Mouse (Mus musculus) Patski (cell line): ENCODE measurements at regions not wholly inside any gene's neighbourhood (a gene's known extent, or its start where the extent isn't known, plus 50 kb on each side); places are given as distances from the start of the nearest gene placed in this dataset.

Experiments
- ATAC-seq: fragments of 100-300 bp; one replicate; pipeline ENCODE4 v1.8.0; 2021
- CTCF ChIA-PET: fragments of 350-600 bp; sonication (Branson Sonifier 250); formaldehyde crosslinking; loops from one replicate; lab custom pipeline; 2022; ENCODE audit warnings: inconsistent platforms; lab: Charles Lee
- POLR2A ChIA-PET: fragments of 350-600 bp; sonication (Branson Sonifier 250); formaldehyde crosslinking; loops from one replicate; lab custom pipeline; 2022; ENCODE audit warnings: antibody characterized with exemption, inconsistent platforms; lab: Charles Lee
- DNase-seq: peaks from one replicate; pipeline ENCODE4 v3.0.0-alpha.2; 2011; ENCODE audit warnings: low read depth, low spot score
- H3K27me3 ChIP-seq: fragments of 371-371 bp; one replicate; pipeline ENCODE4 v1.5.1; 2021
- CTCF ChIP-seq: fragments of 100-300 bp; IDR thresholded peaks from one replicate; pipeline ENCODE4 v1.5.1; 2021
- in situ Hi-C: fragments of 300-500 bp; cut with MboI; formaldehyde crosslinking; loops from 3 replicates; pipeline ENCODE4 v1.11.1; 2018; ENCODE audit warnings: low pct_unique_long_range_greater_than_20kb, mixed read lengths

GRCm38 (mm10) chr17:47182118-47182517 is 171.8 kb upstream of the Ubr2 start:
- CTCF ChIA-PET, result no interaction called here
- POLR2A ChIA-PET, result no interaction called here
- DNase-seq (no peak), ATAC-seq (no peak)
- no peak for TF ChIP-seq CTCF
- in situ Hi-C loops, result no loop called here
- no peaks in the 10 kb centered on the region for H3K27me3 ChIP-seq

GRCm38 (mm10) chr17:47179410-47179809 is 169.1 kb upstream of the Ubr2 start:
- ChIA-PET CTCF (no interaction called here), POLR2A (interaction anchor here (0.5 kb wide), 1 partner anchor 57 kb away, joined by 3 read pairs; no protein-coding TSS in a partner anchor)
- TF ChIP-seq CTCF, result no peak
- in situ Hi-C loops, result no loop called here
- ATAC-seq (no peak), DNase-seq (no peak)
- H3K27me3 ChIP-seq, result no peaks in the 10 kb centered on the region

- in situ Hi-C loops, result no loop called here
- H3K27me3 ChIP-seq, result no peaks in the 10 kb centered on the region
- ATAC-seq (no peak), DNase-seq (no peak)
- POLR2A ChIA-PET, result no interaction called here
- CTCF ChIA-PET, result no interaction called here
- no peak for TF ChIP-seq CTCF
Observed at GRCm38 (mm10) chr17:47178705-47179104, 168.3 kb upstream of the Ubr2 start.

GRCm38 (mm10) chr17:47177671-47178246 is 167.4 kb upstream of the Ubr2 start:
- peak; percentile 58 for ATAC-seq
- ChIA-PET POLR2A (no interaction called here), CTCF (interaction anchor here (1.2 to 2.0 kb wide), 2 partner anchors 21 to 139 kb away, joined by 3 to 5 read pairs; no protein-coding TSS in a partner anchor)
- H3K27me3 ChIP-seq, result no peaks in the 10 kb centered on the region
- TF ChIP-seq CTCF, result no peak
- DNase-seq, result peak; percentile 42
- in situ Hi-C loops, result no loop called here

GRCm38 (mm10) chr17:47176328-47176727 is 166.0 kb upstream of the Ubr2 start:
- DNase-seq, result no peak
- POLR2A ChIA-PET, result interaction anchor here (0.6 kb wide), 1 partner anchor 28 kb away, joined by 6 read pairs; no protein-coding TSS in a partner anchor
- no peak for ATAC-seq
- in situ Hi-C loops, result no loop called here
- no peak for TF ChIP-seq CTCF
- H3K27me3 ChIP-seq, result no peaks in the 10 kb centered on the region
- CTCF ChIA-PET, result interaction anchor here (1.0 to 2.0 kb wide), 2 partner anchors 11 to 23 kb away, joined by 3 to 5 read pairs; no protein-coding TSS in a partner anchor

GRCm38 (mm10) chr17:47174748-47175215 is 164.4 kb upstream of the Ubr2 start:
- CTCF ChIA-PET, result interaction anchor here (0.7 kb wide), 1 partner anchor 136 kb away, joined by 3 read pairs; no protein-coding TSS in a partner anchor
- ATAC-seq (no peak), DNase-seq (no peak)
- TF ChIP-seq CTCF, result no peak
- no peaks in the 10 kb centered on the region for H3K27me3 ChIP-seq
- POLR2A ChIA-PET, result no interaction called here
- in situ Hi-C loops, result no loop called here

- no peak for TF ChIP-seq CTCF
- CTCF ChIA-PET, result interaction anchor here (1.3 kb wide), 1 partner anchor 133 kb away, joined by 4 read pairs; no protein-coding TSS in a partner anchor
- in situ Hi-C loops, result no loop called here
- POLR2A ChIA-PET, result no interaction called here
- H3K27me3 ChIP-seq, result no peaks in the 10 kb centered on the region
- DNase-seq (no peak), ATAC-seq (no peak)
Observed at GRCm38 (mm10) chr17:47171801-47172200, 161.4 kb upstream of the Ubr2 start.

- in situ Hi-C loops, result no loop called here
- DNase-seq (no peak), ATAC-seq (no peak)
- no peak for TF ChIP-seq CTCF
- no peaks in the 10 kb centered on the region for H3K27me3 ChIP-seq
- ChIA-PET CTCF (interaction anchor here (1.3 kb wide), 1 partner anchor 132 kb away, joined by 4 read pairs; no protein-coding TSS in a partner anchor), POLR2A (interaction anchor here (0.6 kb wide), 1 partner anchor 13 kb away, joined by 3 read pairs; no protein-coding TSS in a partner anchor)
Observed at GRCm38 (mm10) chr17:47170978-47171593, 160.7 kb upstream of the Ubr2 start.

GRCm38 (mm10) chr17:47168105-47168504 is 157.7 kb upstream of the Ubr2 start:
- no peak for DNase-seq
- H3K27me3 ChIP-seq, result no peaks in the 10 kb centered on the region
- TF ChIP-seq CTCF, result no peak
- in situ Hi-C loops, result no loop called here
- CTCF ChIA-PET, result no interaction called here
- no peak for ATAC-seq
- POLR2A ChIA-PET, result no interaction called here

- ATAC-seq, result peak; percentile 44
- no peak for DNase-seq
- H3K27me3 ChIP-seq, result no peaks in the 10 kb centered on the region
- TF ChIP-seq CTCF, result no peak
- in situ Hi-C loops, result no loop called here
- CTCF ChIA-PET, result interaction anchor here (0.7 to 1.1 kb wide), 3 partner anchors 9 to 38 kb away, joined by 3 read pairs; no protein-coding TSS in a partner anchor
- POLR2A ChIA-PET, result interaction anchor here (0.7 kb wide), 1 partner anchor 140 kb away, joined by 3 read pairs; no protein-coding TSS in a partner anchor
Observed at GRCm38 (mm10) chr17:47163677-47164340, 153.5 kb upstream of the Ubr2 start.
